Mouse (Mus musculus): ENCODE measurements at regions not wholly inside any gene's neighbourhood (a gene's known extent, or its start where the extent isn't known, plus 50 kb on each side); places are given as distances from the start of the nearest gene placed in this dataset.
"Not testable (repeated sequence)": the region's sequence is repeated elsewhere in the genome, so short reads cannot be mapped to it uniquely, and the experiment has no call there.

DNA sequence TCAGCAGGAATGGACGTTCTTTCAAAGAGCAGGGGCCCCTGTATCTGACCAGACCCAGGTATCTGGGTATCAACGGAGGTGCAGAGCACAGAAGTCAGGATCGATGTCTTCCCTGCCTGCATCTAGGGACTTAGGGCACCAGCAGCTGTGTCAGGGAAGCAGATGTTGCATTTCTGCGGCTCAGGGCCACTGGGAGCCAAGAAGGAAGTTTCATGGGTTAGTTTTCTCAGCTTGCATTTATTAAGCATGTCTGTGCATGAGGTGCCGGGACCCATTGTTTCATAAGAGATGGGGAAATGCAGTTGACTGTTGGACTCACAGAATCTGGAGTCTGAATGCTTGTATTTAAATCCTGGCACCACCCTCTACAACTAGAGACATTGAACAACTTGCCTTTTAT, 71.3 kb upstream of the Spon1 start:
- no peak for DNase-seq (ENCODE audit: low read depth)

DNA sequence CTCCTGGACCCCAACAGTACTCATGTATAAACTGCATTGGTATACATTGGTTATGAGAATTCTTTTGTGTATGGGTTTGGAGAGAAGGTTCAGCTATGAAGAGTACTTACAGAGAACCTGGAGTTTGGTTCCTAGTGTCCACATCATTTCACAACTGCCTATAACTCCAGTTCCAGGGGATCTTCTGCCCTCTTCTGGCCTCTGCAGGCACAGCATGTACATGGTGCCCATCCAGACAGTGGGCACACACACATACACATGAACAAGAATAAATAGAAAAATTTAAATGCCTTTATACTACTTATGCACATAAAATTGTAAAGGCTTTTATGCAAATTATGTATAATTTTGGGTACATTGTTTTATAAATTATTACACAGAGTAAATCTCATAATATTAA, 59.9 kb upstream of the Spon1 start:
- no peak for DNase-seq (ENCODE audit: low read depth)

DNA sequence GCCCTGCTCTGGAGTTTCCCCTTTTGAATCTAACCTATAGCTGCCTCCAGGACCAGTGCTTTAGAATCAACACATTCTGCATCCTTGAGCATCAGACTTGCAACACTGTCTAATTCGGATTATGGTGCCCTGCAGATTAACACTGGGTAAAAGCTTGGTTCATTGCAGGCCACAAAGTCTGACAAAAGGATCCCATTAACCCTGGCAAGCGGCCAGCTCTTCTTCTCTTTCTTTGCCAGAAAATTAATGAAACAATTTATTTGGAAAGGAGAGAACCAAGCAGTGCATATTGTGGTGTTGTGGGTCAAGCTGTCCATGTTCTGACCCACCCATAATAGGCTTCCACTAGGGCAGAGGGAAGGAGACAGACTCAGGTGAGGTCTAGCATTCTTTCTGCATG, 58.2 kb upstream of the Spon1 start:
- no peak for DNase-seq (ENCODE audit: low read depth)

DNA sequence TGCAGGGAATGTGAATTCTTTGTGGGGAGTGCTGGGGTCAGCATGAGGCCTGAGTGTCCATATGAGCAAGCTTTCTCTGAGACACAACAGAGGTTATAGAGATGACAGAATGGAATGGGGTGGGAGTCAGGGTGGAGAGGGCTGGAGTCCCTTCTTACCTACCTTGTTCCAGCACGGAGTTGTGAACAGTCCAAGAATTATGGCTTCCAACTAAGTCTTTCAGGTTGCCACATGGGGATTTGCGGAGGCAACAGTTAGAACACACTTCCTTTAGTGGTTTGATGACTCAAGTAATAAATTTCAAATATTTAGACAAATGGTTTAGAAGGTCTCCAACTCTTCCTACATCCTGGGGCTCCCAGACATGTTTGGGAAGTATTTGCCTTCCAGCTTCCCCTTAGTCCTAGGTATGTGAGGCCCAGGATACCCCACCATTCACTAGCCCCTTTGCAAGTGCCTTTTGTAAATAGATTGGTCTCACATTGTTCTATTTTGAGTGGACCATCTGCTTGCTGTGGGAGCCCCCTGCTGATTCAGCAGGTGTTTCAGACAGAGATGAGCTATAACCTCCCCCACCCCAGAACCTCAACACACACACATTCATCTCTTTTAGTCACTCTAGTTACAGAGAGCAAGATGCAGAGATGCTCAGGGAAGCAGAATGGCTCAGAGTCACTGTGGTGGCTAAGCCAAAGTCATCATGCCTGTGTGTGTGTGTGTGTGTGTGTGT, 55.1 kb upstream of the Spon1 start:
- DNase-seq (ENCODE audit: low read depth) = no peak

DNA sequence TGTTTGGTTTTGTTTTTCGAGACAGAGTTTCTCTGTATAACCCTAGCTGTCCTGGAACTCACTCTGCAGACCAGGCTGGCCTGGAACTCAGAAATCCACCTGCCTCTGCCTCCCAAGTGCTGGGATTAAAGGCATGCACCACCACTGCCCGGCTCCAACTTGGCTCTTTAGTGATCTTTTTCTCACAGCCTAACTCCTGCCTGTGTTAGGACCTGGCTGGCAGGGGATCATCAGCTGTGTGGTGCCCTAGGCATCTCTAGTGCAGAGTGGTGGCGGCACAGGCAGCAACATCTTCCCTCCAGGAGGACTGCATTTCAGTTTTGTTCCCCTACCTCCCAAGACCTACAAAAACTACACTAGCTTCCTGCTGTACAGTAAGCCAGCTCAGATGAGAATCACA, 54.4 kb upstream of the Spon1 start:
- not testable (repeated sequence) for DNase-seq (ENCODE audit: low read depth)

Data from NIH3T3 (cell line).